Mouse (Mus musculus): ENCODE data around the gene Dok7.

- TF ChIP-seq CTCF (IDR thresholded peaks at IDR 0.05; ENCODE audit: insufficient read depth, low read depth, low read length) (0 out of 2 replicates have a peak, but pooled peaks have one; percentile 8), POLR2A (IDR thresholded peaks at IDR 0.05; ENCODE audit: insufficient read depth, low read depth, low read length) (no peak)
These were observed 46.5 kb downstream of the Dok7 start for GRCm38 (mm10) chr5:35103086-35103485.
